Comparison of ENCODE assay signal across 7 mouse cellular contexts in the genomic region with DNA sequence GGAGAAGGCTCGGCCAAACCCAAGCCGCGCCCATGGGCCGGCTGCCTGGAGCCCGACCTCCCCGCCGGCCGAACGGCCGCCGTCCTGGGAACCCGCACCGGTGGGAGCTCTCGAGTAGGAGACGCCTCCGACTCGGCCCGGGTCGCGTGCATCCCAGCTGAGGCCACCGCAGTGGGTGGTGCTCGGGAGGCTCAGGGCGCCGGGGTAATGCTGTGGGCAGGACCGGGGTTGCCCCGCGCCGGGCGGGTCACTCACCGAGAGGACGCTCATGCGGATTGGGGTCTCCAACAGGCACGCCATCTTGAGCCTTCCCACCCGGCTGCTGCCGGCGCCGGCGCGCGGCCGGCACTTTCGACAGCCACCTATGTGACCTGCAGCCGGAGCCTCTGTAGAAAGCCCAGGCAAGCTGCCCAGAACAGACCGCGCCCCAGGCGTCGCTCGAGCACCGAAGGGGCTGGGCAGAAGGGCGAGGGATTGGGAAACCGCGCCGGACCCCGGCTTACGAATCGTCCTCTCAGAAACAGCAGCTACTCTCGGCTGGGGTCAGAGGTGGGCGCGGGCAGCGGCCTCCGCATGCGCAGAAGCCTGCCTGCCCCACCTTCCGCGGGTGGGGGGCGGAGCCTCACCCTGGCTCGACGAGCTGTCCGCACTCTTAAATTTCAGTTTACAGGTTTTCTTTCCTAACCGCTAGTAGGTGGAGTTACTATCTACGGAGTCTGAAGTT. TPM values are rescaled to one million over a fixed set of nuclear protein-coding genes. Genes with fewer than 3 reads are reported as not detected.
DNase-seq lines count a peak whose midpoint lies in the region; ATAC-seq lines count a peak whose summit lies in the region.

A gene (minus strand): TSS at position 553 of the 724 bp plus-strand sequence.

- peak; percentile 95 for DNase-seq in adrenal gland, postnatal 14 days
- DNase-seq in embryonic facial prominence, embryonic 11.5 days (ENCODE audit: low spot score), result peak; percentile 92
- peak; percentile 99 for DNase-seq in heart, adult 11 months
- peak; percentile 95 for DNase-seq in kidney, adult 18-20 months
- peak; percentile 93 for DNase-seq in limb, embryonic 11.5 days (ENCODE audit: low spot score)
- DNase-seq in midbrain, embryonic 14.5 days, result peak; percentile 94
- peak; percentile 85 to 92 for DNase-seq in spleen, adult 18-20 months

- H3K4me1 ChIP-seq in embryonic facial prominence, embryonic 11.5 days (ENCODE audit: control insufficient read depth, insufficient read depth, low read length), result no peaks in the 10 kb centered on the region
- H3K4me1 ChIP-seq in limb, embryonic 11.5 days (ENCODE audit: control insufficient read depth, insufficient read depth, low read length), result peaks cover 6% of the 10 kb centered on the region; the same call in 1 of the 2 replicates
- 0 out of 2 replicates have a peak, but pooled peaks cover 7% of the 10 kb centered on the region for H3K4me1 ChIP-seq in midbrain, embryonic 14.5 days (ENCODE audit: control insufficient read depth, insufficient read depth, low read length)

- H3K36me3 ChIP-seq in embryonic facial prominence, embryonic 11.5 days (replicated peaks; ENCODE audit: control insufficient read depth, insufficient read depth, low read depth, low read length), result no peaks in the 10 kb centered on the region
- no peaks in the 10 kb centered on the region for H3K36me3 ChIP-seq in limb, embryonic 11.5 days (ENCODE audit: control insufficient read depth, insufficient read depth, low read length)
- no peaks in the 10 kb centered on the region for H3K36me3 ChIP-seq in midbrain, embryonic 14.5 days (ENCODE audit: control insufficient read depth, insufficient read depth, low read length)

- H3K27ac ChIP-seq in embryonic facial prominence, embryonic 11.5 days (replicated peaks; ENCODE audit: low read depth, low read length), result peak within 1 kb of the TSS; percentile 91
- H3K27ac ChIP-seq in limb, embryonic 11.5 days (replicated peaks; ENCODE audit: low read depth, low read length), result peak within 1 kb of the TSS; percentile 96
- peak within 1 kb of the TSS; percentile 98 for H3K27ac ChIP-seq in midbrain, embryonic 14.5 days (replicated peaks; ENCODE audit: low read depth, low read length)

- H3K4me2 ChIP-seq in embryonic facial prominence, embryonic 11.5 days (ENCODE audit: low read depth, low read length), result peak within 1 kb of the TSS; percentile 87
- peak within 1 kb of the TSS; percentile 88 for H3K4me2 ChIP-seq in limb, embryonic 11.5 days (ENCODE audit: low read depth, severe bottlenecking)
- peak within 1 kb of the TSS; percentile 82 for H3K4me2 ChIP-seq in midbrain, embryonic 14.5 days (ENCODE audit: low read length)

- H3K9me3 ChIP-seq in embryonic facial prominence, embryonic 11.5 days (replicated peaks; ENCODE audit: control insufficient read depth, low read length), result no peaks in the 10 kb centered on the region
- H3K9me3 ChIP-seq in limb, embryonic 11.5 days (ENCODE audit: control insufficient read depth, low read length), result no peaks in the 10 kb centered on the region
- H3K9me3 ChIP-seq in midbrain, embryonic 14.5 days (ENCODE audit: control insufficient read depth, low read length), result no peaks in the 10 kb centered on the region

- peak within 1 kb of the TSS; percentile 98 for H3K4me3 ChIP-seq in embryonic facial prominence, embryonic 11.5 days (ENCODE audit: low read depth, low read length)
- H3K4me3 ChIP-seq in limb, embryonic 11.5 days (ENCODE audit: low read depth, low read length), result peak within 1 kb of the TSS; percentile 99
- peak within 1 kb of the TSS; percentile 97 for H3K4me3 ChIP-seq in midbrain, embryonic 14.5 days (replicated peaks; ENCODE audit: low read depth, low read length)

- no peaks in the 10 kb centered on the region for H3K27me3 ChIP-seq in embryonic facial prominence, embryonic 11.5 days (ENCODE audit: control insufficient read depth, insufficient read depth, low read length)
- H3K27me3 ChIP-seq in limb, embryonic 11.5 days (ENCODE audit: control insufficient read depth, insufficient read depth, low read length), result no peaks in the 10 kb centered on the region
- no peaks in the 10 kb centered on the region for H3K27me3 ChIP-seq in midbrain, embryonic 14.5 days (ENCODE audit: control insufficient read depth, insufficient read depth, low read length)

- peak within 1 kb of the TSS; percentile 97 for H3K9ac ChIP-seq in embryonic facial prominence, embryonic 11.5 days (replicated peaks; ENCODE audit: low read length)
- peak within 1 kb of the TSS; percentile 98 for H3K9ac ChIP-seq in limb, embryonic 11.5 days (ENCODE audit: low read length)
- H3K9ac ChIP-seq in midbrain, embryonic 14.5 days (replicated peaks; ENCODE audit: low read length), result peak within 1 kb of the TSS; percentile 93

- under 1% methylated on average over 66 of the region's 70 CpGs for WGBS in embryonic facial prominence, embryonic 11.5 days
- under 1% methylated on average over 70 of the region's 70 CpGs for WGBS in limb, embryonic 11.5 days
- under 1% methylated on average over 70 of the region's 70 CpGs for WGBS in midbrain, embryonic 14.5 days

- peak; percentile 91 for ATAC-seq in embryonic facial prominence, embryonic 11.5 days (replicated peaks; ENCODE audit: insufficient number of reproducible peaks, low FRiP score, low TSS enrichment, low read depth)
- peak; percentile 93 for ATAC-seq in limb, embryonic 11.5 days (ENCODE audit: insufficient number of reproducible peaks, low FRiP score, low TSS enrichment, low read depth)
- ATAC-seq in midbrain, embryonic 14.5 days (ENCODE audit: low FRiP score, low TSS enrichment), result peak; percentile 96

RNA-seq across cellular contexts. Expression of the gene that starts here (rescaled TPM):
- 25.3 and 28.9 TPM in 2 replicates for total RNA-seq in adrenal gland, postnatal 14 days (2021)
- polyA plus RNA-seq in embryonic facial prominence, embryonic 11.5 days (2014; fragmentation: Nextera tagmentation; extraction: Ambion mirVana), result 27.2 and 29.2 TPM in 2 replicates
- 20.5 and 20.6 TPM in 2 replicates for polyA plus RNA-seq in limb, embryonic 11.5 days (2014; fragmentation: Nextera tagmentation; extraction: Ambion mirVana)
- 78.3 and 81.0 TPM in 2 replicates for polyA plus RNA-seq in midbrain, embryonic 14.5 days (2014; fragmentation: Nextera tagmentation; extraction: Ambion mirVana)

Comparison
In these comparisons a context has a peak if more than half of its experiments do, and no peak if none do; other contexts are left out.
1. Peak in every context shown above with its lines: DNase-seq, ATAC-seq, H3K4me3 ChIP-seq and H3K27ac ChIP-seq.